ENCODE assay signal across 32 mouse cellular contexts in the genomic region with DNA sequence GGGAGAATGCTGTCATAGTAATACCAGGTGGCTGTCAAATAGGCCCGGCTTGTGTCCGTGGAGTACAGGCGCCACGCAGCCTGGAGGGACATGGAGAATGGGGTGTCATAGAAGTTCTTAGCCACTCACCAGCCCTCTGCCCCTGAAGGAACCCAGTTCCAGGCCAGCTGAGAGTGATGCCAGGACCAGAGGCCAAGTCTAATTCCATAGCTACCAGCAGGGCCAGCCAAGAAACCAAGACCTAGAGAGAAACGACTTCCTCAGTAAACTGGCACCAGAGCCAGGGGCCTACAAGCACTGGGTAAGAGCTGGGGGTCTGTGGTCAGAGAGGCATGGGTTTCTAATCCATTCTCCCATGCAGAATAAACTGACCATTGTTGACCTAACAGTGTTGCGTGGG. TPM values are rescaled to one million over a fixed set of nuclear protein-coding genes. Genes with fewer than 3 reads are reported as not detected.
A peak's percentile ranks its signal among the peaks of the same experiment; 100 is the strongest.
DNase-seq lines count a peak whose midpoint lies in the region; ATAC-seq and TF ChIP-seq lines count a peak whose summit lies in the region.
"Had no signal": no experiment of that assay in that cellular context is flagged by ENCODE, and none has a peak within 500 bp of the region (broad histone marks: within the 10 kb centered on the region; RNA-seq: fewer than 3 reads in every experiment).

No protein-coding gene starts in this region.

- H3K27ac ChIP-seq in gastrocnemius, adult 2 months = peak overlapping the region; percentile 13; the same call in 1 of the 2 replicates
- no peak overlapping the region for H3K27ac ChIP-seq in midbrain, postnatal 0 days (ENCODE audit: low read depth, low read length)
- no peak overlapping the region for H3K27ac ChIP-seq in midbrain, embryonic 10.5 days (replicated peaks)
- H3K27ac ChIP-seq: embryonic facial prominence, embryonic 10.5 days; embryonic facial prominence, embryonic 13.5 days; forebrain, embryonic 12.5 days; forebrain, embryonic 15.5 days; heart, adult 2 months; heart, embryonic 13.5 days; hindbrain, embryonic 13.5 days had no signal

- H3K4me3 ChIP-seq in gastrocnemius, adult 2 months = no peak overlapping the region
- no peak overlapping the region for H3K4me3 ChIP-seq in midbrain, postnatal 0 days (ENCODE audit: low read depth, low read length)
- no peak overlapping the region for H3K4me3 ChIP-seq in midbrain, embryonic 10.5 days
- H3K4me3 ChIP-seq: embryonic facial prominence, embryonic 10.5 days; embryonic facial prominence, embryonic 13.5 days; erythroblast, embryonic 14.5 days; forebrain, embryonic 12.5 days; forebrain, embryonic 15.5 days; heart, adult 2 months; heart, embryonic 10.5 days; heart, embryonic 13.5 days; hindbrain, embryonic 13.5 days had no signal

- no peak overlapping the region for H3K4me2 ChIP-seq in midbrain, postnatal 0 days (ENCODE audit: low read depth, low read length, poor library complexity, severe bottlenecking)
- H3K4me2 ChIP-seq: embryonic facial prominence, embryonic 13.5 days; forebrain, embryonic 12.5 days; forebrain, embryonic 15.5 days; hindbrain, embryonic 13.5 days had no signal

- H3K27me3 ChIP-seq in midbrain, postnatal 0 days (ENCODE audit: insufficient read depth, low read length) = no peaks in the 10 kb centered on the region
- peaks cover 65% of the 10 kb centered on the region for H3K27me3 ChIP-seq in midbrain, embryonic 10.5 days (ENCODE audit: low read depth, poor library complexity, severe bottlenecking)

- no peak for TF ChIP-seq CTCF in gastrocnemius, adult 2 months (IDR thresholded peaks at IDR 0.05)
- no peak for TF ChIP-seq CTCF in midbrain, postnatal 0 days (IDR thresholded peaks at IDR 0.05)

- H3K4me1 ChIP-seq in midbrain, postnatal 0 days (ENCODE audit: insufficient read depth, low read length) = peaks cover 6% of the 10 kb centered on the region; the same call in 1 of the 2 replicates
- peaks cover 24% of the 10 kb centered on the region for H3K4me1 ChIP-seq in midbrain, embryonic 10.5 days

- no peak overlapping the region for H3K9ac ChIP-seq in midbrain, postnatal 0 days (replicated peaks; ENCODE audit: low read length, poor library complexity, severe bottlenecking)
- H3K9ac ChIP-seq: embryonic facial prominence, embryonic 13.5 days; forebrain, embryonic 12.5 days; forebrain, embryonic 15.5 days; heart, embryonic 13.5 days; hindbrain, embryonic 13.5 days had no signal

- H3K36me3 ChIP-seq in midbrain, postnatal 0 days (ENCODE audit: insufficient read depth, low read length) = no peaks in the 10 kb centered on the region
- H3K36me3 ChIP-seq in midbrain, embryonic 10.5 days = no peaks in the 10 kb centered on the region
- H3K36me3 ChIP-seq: embryonic facial prominence, embryonic 10.5 days; embryonic facial prominence, embryonic 13.5 days; forebrain, embryonic 12.5 days; forebrain, embryonic 15.5 days; heart, embryonic 10.5 days; heart, embryonic 13.5 days; hindbrain, embryonic 13.5 days had no signal

- ATAC-seq in midbrain, postnatal 0 days (ENCODE audit: low FRiP score) = no peak
- ATAC-seq: activated CD4-positive, CD25-positive, alpha-beta regulatory T cell, adult 4 months; CD4-positive, CD25-positive, alpha-beta regulatory T cell, adult 4 months; forebrain, embryonic 15.5 days; hindbrain, embryonic 16.5 days; inflammation-experienced regulatory T-cells, adult 6 months; intestine, embryonic 16.5 days had no signal

- peak; percentile 72 for DNase-seq in gastrocnemius, adult 2 months
- DNase-seq in gastrocnemius, postnatal 14 days = no peak
- DNase-seq in midbrain, postnatal 0 days (ENCODE audit: low spot score) = peak; percentile 40
- DNase-seq in midbrain, embryonic 10.5 days (ENCODE audit: low spot score) = no peak
- peak; percentile 46 for DNase-seq in adipocyte (ENCODE audit: low spot score)
- DNase-seq in heart, postnatal 25 days (ENCODE audit: low spot score) = no peak
- DNase-seq: adrenal gland, postnatal 10 days; adrenal gland, postnatal 36 days; cerebellum, adult 2 months; cerebellum, adult 9-11 months; cerebellum, postnatal 36 days; embryo, embryonic 11 days; gastrocnemius, postnatal 36 days; heart, adult 2 months; heart, postnatal 14 days had no signal

- WGBS in midbrain, postnatal 0 days = 78% methylated on average over 6 of the region's 6 CpGs
- WGBS in midbrain, embryonic 10.5 days = 92% methylated on average over 6 of the region's 6 CpGs

- H3K9me3 ChIP-seq in midbrain, postnatal 0 days (ENCODE audit: low read length) = no peaks in the 10 kb centered on the region
- H3K9me3 ChIP-seq in midbrain, embryonic 10.5 days (replicated peaks) = no peaks in the 10 kb centered on the region
- H3K9me3 ChIP-seq: embryonic facial prominence, embryonic 10.5 days; embryonic facial prominence, embryonic 13.5 days; forebrain, embryonic 12.5 days; forebrain, embryonic 15.5 days; heart, embryonic 10.5 days; heart, embryonic 13.5 days; hindbrain, embryonic 13.5 days had no signal

- intact Hi-C loops in gastrocnemius, adult 2 months (cut with DNase I) = no loop called here
- intact Hi-C loops in gastrocnemius, postnatal 14 days (cut with DNase I; ENCODE audit: low total_unique reads) = no loop called here
- intact Hi-C loops in heart, postnatal 25 days (cut with DNase I) = no loop called here

RNA-seq across cellular contexts. Expression of a gene that starts 35.4 kb away (rescaled TPM):
- total RNA-seq in gastrocnemius, adult 2 months (2021) = 10 to 100 TPM; 13.4 to 14.5 TPM
- total RNA-seq in gastrocnemius, postnatal 14 days (2021) = 10 to 100 TPM; 15.7 to 18.5 TPM
- total RNA-seq in midbrain, postnatal 0 days (2014; rRNA removed) = 8.2 and 9.8 TPM in 2 replicates
- 4.2 and 4.6 TPM in 2 replicates for polyA plus RNA-seq in midbrain, postnatal 0 days (2015; fragmentation: Nextera tagmentation; extraction: Ambion mirVana)
- polyA plus RNA-seq in midbrain, embryonic 10.5 days (2016; fragmentation: Nextera tagmentation; extraction: Ambion mirVana) = 2.1 and 3.0 TPM in 2 replicates
- total RNA-seq in heart, postnatal 25 days (2021) = 1 to 10 TPM; 1.8 to 2.2 TPM
- total RNA-seq: granulocyte monocyte progenitor cell, adult 5-6 weeks; hematopoietic stem cell, adult 5-6 weeks; MEL had no signal
- polyA plus RNA-seq: activated CD4-positive, CD25-positive, alpha-beta regulatory T cell, adult 4 months; CD4-positive, CD25-positive, alpha-beta regulatory T cell, adult 4 months; erythroblast, embryonic 14.5 days; inflammation-experienced regulatory T-cells, adult 6 months had no signal

RNA-seq across cellular contexts. Expression of a gene that starts 46.6 kb away (rescaled TPM):
- 10 to 100 TPM in 1 of 2 experiments, 1 to 10 TPM in 1; 9.9 to 16.3 TPM for total RNA-seq in gastrocnemius, adult 2 months (2021)
- 10 to 100 TPM; 38.6 to 69.1 TPM for total RNA-seq in gastrocnemius, postnatal 14 days (2021)
- 5.2 and 9.7 TPM in 2 replicates for total RNA-seq in midbrain, postnatal 0 days (2014; rRNA removed)
- 6.6 and 7.5 TPM in 2 replicates for polyA plus RNA-seq in midbrain, postnatal 0 days (2015; fragmentation: Nextera tagmentation; extraction: Ambion mirVana)
- polyA plus RNA-seq in midbrain, embryonic 10.5 days (2016; fragmentation: Nextera tagmentation; extraction: Ambion mirVana) = 8.5 and 12.7 TPM in 2 replicates
- 10 to 100 TPM; 46.4 to 61.3 TPM for total RNA-seq in heart, postnatal 25 days (2021)
- polyA plus RNA-seq: C2C12; CD4-positive, CD25-positive, alpha-beta regulatory T cell, adult 4 months had no signal

Comparison
In these comparisons a context has a peak if more than half of its experiments do, and no peak if none do; other contexts are left out.
1. DNase-seq: peak in gastrocnemius, adult 2 months (single experiment), midbrain, postnatal 0 days (single experiment) and adipocyte (single experiment); none in gastrocnemius, postnatal 14 days (single experiment), midbrain, embryonic 10.5 days (single experiment) and heart, postnatal 25 days (single experiment).